Mouse (Mus musculus) G1E (cell line): ENCODE data around the gene Cpeb2.

Source experiments
- CTCF ChIP-seq: IDR thresholded peaks from 2 replicates; pipeline ENCODE4 v1.5.1; 2012; ENCODE audit warnings: low read depth, low read length, inconsistent platforms, mixed read lengths
- GATA1 ChIP-seq: IDR thresholded peaks from 2 replicates; pipeline ENCODE4 v1.6.1; 2012; ENCODE audit warnings: borderline replicate concordance, low read length, inconsistent platforms, mixed read lengths
- GATA2 ChIP-seq: IDR thresholded peaks from 2 replicates; pipeline ENCODE4 v1.6.1; 2012; ENCODE audit warnings: low read depth, low read length, inconsistent platforms, borderline replicate concordance
- TAL1 ChIP-seq: conservative IDR thresholded peaks from 2 replicates; pipeline ENCODE4 v1.6.1; 2012; ENCODE audit warnings: low read depth, low read length, inconsistent platforms, mixed read lengths

DNA sequence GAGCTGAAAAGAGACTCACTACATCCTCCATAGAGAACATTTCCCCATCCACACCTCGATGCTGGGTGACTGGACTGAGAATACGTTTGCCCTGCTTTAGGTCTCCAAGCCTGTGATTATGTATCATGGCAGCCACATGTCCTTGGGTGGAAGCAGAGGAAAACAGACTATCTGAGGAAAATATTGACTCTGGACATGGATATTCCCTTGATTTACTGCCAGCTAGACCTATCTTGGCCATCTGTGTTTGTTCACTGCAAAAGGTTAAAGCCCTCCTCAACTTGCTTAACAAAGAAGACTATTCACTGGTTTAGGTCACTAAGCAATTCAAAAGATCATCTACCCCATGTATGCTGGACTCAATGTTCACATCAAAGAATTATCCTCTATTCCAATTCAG lies 101.5 kb downstream of the Cpeb2 start:
- no peak for TF ChIP-seq CTCF
- TF ChIP-seq TAL1 = no peak
- no peak for TF ChIP-seq GATA2
- TF ChIP-seq GATA1 = no peak
